Mouse (Mus musculus): ENCODE measurements around the gene Gm3033.
"Not testable (repeated sequence)": the region's sequence is repeated elsewhere in the genome, so short reads cannot be mapped to it uniquely, and the experiment has no call there.

Gene Gm3033

DNA sequence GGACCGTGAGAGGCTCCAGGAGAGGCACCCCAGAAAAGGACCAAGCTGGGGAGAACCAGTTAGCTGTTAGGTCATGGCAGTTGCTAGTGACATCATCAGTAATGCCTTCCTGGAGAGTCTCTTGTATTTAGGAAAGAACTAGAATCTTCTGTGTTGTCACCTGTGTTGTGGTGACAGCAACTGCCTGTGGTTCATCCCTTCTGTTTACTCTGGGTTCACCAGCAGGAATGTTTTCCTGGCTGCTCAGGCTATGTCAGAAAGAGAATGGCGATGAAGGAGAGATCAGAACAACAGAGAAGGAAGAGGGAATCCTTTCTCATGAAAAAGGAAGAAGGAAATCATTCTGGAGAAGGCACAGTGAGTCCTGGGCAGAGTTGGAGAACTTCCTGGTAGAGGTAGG is at the start of gene Gm3033:
Gene Gm3033 (plus strand): TSS at position 301 of the 400 bp plus-strand sequence.
- DNase-seq (ENCODE audit: low spot score) = not testable (repeated sequence)

DNA sequence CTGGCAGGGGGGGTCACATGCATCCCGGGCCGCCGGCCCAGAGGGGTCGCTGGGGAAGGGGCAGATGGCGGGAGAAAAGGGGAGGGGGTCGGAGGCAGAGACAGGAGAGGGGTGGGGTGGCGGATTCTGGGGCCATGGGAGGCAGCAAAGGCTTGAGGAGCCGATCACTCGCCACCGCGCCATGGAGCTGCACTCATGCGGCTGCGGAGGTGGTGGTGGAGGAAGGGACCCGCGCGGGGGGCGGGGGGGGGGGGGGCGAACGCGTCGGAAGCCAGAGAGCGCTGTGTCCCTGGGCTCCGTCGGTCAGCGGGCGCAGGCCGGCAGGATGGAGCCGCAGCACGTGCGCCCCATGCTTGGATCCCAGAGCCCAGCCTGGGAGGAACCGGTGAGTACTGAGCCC is 36.3 kb upstream of the Gm3033 start, which contains the start of gene Gm3002:
Gene Gm3002 (plus strand): TSS at position 301 of the 400 bp plus-strand sequence.
- not testable (repeated sequence) for DNase-seq (ENCODE audit: low spot score)

DNA sequence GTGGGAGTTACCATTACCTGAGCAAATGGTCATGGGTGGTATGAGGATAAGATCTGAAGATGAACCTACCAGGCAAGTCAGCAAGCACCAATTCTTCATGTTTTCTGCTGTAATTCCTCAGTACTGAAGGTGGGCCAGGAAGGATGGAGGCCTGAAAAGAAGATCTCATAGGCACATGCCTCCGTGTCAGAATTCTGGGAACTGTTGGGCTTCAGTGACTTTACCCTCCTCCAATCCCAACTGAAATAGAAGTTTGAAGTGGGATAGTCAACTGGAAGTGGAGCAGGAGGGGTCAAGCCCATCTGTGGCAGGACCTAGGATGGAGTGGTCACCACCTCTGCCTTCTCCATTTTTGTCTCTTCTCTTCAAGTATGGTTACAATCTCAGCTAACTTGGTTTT is 37.8 kb downstream of the Gm3033 start, which contains the start of gene Gm2916:
Gene Gm2916 (plus strand): TSS at position 301 of the 400 bp plus-strand sequence.
- DNase-seq (ENCODE audit: low spot score) = not testable (repeated sequence)
